Mouse (Mus musculus) limb, embryonic 15.5 days (tissue): ENCODE data around the gene Psma7. TPM values are rescaled to one million over a fixed set of nuclear protein-coding genes. Genes with fewer than 3 reads are reported as not detected.

Source experiments
- ATAC-seq: fragments of 200-750 bp; cut with Nextera tagmentation; 2 replicates; pipeline ENCODE4 v1.8.0; 2017; ENCODE audit warnings: low read depth, moderate TSS enrichment; ENCODE audit not compliant: insufficient number of reproducible peaks, low FRiP score, low TSS enrichment
- H3K27ac ChIP-seq: fragments of 300-500 bp; sonication (generic); 2 replicates; pipeline ENCODE4 v1.5.1; 2015; ENCODE audit warnings: moderate library complexity, mild to moderate bottlenecking, inconsistent platforms
- H3K27me3 ChIP-seq: fragments of 300-500 bp; sonication (generic); 2 replicates; pipeline ENCODE4 v1.6.1; 2015; ENCODE audit warnings: inconsistent platforms
- H3K36me3 ChIP-seq: fragments of 300-500 bp; sonication (generic); 2 replicates; pipeline ENCODE4 v1.6.1; 2015; ENCODE audit warnings: inconsistent platforms
- H3K4me1 ChIP-seq: fragments of 300-500 bp; sonication (generic); 2 replicates; pipeline ENCODE4 v1.6.1; 2015; ENCODE audit warnings: inconsistent platforms
- H3K4me2 ChIP-seq: fragments of 300-500 bp; sonication (generic); 2 replicates; pipeline ENCODE4 v1.6.1; 2015; ENCODE audit warnings: mild to moderate bottlenecking, inconsistent platforms
- H3K4me3 ChIP-seq: fragments of 300-500 bp; sonication (generic); 2 replicates; pipeline ENCODE4 v1.5.1; 2015; ENCODE audit warnings: mild to moderate bottlenecking, inconsistent platforms
- H3K9ac ChIP-seq: fragments of 300-500 bp; sonication (generic); 2 replicates; pipeline ENCODE4 v1.6.1; 2015; ENCODE audit warnings: inconsistent platforms
- H3K9me3 ChIP-seq: fragments of 300-500 bp; sonication (generic); 2 replicates; pipeline ENCODE4 v1.6.1; 2016; ENCODE audit warnings: inconsistent platforms
- WGBS: fragments of 180-500 bp; shearing (Covaris S2); methylation state at CpG from one replicate; pipeline ENCODE4 v1.1.7; 2015; 5-methylcytosine and 5-hydroxymethylcytosine counted together
- polyA plus RNA-seq: library from polyadenylated mRNA; unstranded; fragments of >200 nt; fragmentation: Nextera tagmentation; extraction: Ambion mirVana; gene quantifications from 2 replicates; pipeline ENCODE4 v1.2.1, GENCODE M21; 2015

Gene Psma7
- polyA plus RNA-seq, 1 experiment from 2014 or later: 519 TPM

DNA sequence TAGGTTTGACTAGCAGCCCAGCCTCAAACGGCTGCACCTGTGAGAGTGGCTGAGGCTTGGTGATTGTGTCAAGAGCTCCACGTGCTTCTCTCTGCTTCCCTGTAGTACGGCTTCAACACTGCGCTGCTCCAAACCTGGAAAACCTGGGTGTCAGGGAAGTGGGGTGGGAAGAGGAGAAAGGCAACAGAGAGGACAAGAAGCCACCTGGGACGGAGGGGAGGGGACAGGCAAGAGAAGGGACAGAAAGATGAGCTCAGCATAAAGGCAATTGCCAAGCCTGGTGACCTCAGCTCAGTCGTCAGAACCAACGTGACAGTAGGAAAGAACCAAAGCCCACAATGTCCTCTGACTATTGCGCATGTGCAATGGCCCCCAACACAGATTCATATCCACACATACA is 21.3 kb downstream of the Psma7 start:
- H3K9me3 ChIP-seq: no peaks in the 10 kb centered on the region
- no peak overlapping the region for H3K4me2 ChIP-seq
- peaks cover 32% of the 10 kb centered on the region; the same call in 1 of the 2 replicates for H3K27me3 ChIP-seq
- H3K27ac ChIP-seq: no peak overlapping the region
- H3K9ac ChIP-seq: no peak overlapping the region
- ATAC-seq: no peak
- no peaks in the 10 kb centered on the region for H3K36me3 ChIP-seq
- 75% methylated on average over 8 of the region's 8 CpGs for WGBS
- H3K4me1 ChIP-seq: peaks cover 27% of the 10 kb centered on the region
- no peak overlapping the region for H3K4me3 ChIP-seq

DNA sequence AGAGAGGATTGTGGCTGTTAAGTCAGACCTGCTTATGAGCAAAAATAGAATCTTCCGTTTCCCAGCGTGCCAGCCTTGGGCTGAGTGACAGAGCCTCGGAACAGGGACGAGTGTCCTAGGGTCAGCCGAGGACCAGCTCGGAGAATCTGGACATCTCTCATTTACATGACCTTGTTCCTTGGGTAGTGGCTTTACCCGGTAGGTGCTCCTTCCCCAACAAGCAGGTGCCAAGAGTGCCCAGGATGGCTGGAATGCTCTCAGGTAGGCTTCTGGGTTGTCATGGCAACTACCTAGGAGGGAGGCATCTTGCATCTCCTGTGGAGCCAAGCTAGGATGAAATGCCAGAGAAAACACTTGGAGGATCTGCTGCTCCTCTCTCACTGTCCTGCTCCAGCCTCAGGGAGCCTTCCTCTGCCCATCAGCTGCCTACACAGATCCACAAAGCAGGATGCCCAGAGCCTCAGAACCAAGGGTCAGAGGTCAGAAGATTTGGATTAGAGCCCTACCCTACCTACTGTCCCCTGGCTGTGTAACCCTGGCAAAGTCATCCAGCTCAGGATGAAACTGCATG is 22.1 kb downstream of the Psma7 start:
- no peaks in the 10 kb centered on the region for H3K36me3 ChIP-seq
- ATAC-seq: no peak
- no peak overlapping the region for H3K27ac ChIP-seq
- H3K9me3 ChIP-seq: no peaks in the 10 kb centered on the region
- no peak overlapping the region for H3K4me3 ChIP-seq
- 77% methylated on average over 7 of the region's 7 CpGs for WGBS
- no peak overlapping the region for H3K4me2 ChIP-seq
- no peak overlapping the region for H3K9ac ChIP-seq
- peaks cover 23% of the 10 kb centered on the region for H3K4me1 ChIP-seq
- H3K27me3 ChIP-seq: peaks cover 32% of the 10 kb centered on the region; the same call in 1 of the 2 replicates

DNA sequence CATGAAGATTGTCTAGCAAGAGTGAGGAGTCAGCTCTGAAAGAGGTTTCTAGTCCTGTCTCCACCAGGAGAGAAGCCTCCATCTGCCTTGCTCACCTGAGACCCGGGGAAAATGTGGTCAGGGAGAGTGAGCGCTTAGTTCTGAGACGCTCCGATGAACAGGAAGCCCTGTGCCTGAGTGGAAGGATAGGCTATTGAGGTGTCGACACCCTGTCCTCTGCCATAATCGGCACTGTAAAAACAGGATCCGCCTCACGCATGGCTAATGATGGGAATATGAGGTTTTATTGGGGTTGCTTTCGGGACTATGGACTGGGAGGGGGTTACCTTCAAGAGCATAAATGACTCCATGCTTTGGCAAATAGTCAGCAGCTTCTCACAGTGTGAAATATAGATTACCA is 23.7 kb downstream of the Psma7 start:
- 65% methylated on average over 9 of the region's 9 CpGs for WGBS
- Histone ChIP-seq H3K4me1 (peaks cover 18% of the 10 kb centered on the region), H3K9ac (no peak overlapping the region), H3K36me3 (no peaks in the 10 kb centered on the region), H3K27ac (no peak overlapping the region), H3K27me3 (peaks cover 32% of the 10 kb centered on the region; the same call in 1 of the 2 replicates), H3K9me3 (no peaks in the 10 kb centered on the region), H3K4me2 (no peak overlapping the region), H3K4me3 (no peak overlapping the region)
- ATAC-seq: no peak

DNA sequence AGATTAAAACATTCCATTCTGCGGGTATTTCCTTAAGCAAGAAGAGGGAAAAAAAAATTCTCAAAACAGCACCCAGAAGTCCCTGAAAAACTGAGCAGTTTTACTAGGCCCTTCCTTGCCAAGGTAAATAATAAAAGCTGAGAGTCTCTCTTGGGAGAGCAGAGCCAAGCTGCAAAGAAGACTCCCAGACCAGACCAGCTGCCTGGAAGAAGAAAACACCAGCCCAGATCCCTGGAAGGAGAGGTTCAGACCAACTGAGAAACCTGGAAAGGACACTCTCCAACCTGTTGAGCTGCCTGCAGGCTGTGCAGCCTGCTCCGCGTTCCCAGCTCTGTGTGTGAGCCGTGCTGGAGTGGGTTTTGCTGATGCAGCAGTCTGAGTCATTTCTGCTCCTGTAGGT is 24.6 kb downstream of the Psma7 start:
- no peak overlapping the region for H3K4me3 ChIP-seq
- H3K36me3 ChIP-seq: no peaks in the 10 kb centered on the region
- H3K4me1 ChIP-seq: peaks cover 18% of the 10 kb centered on the region
- H3K9me3 ChIP-seq: no peaks in the 10 kb centered on the region
- H3K27me3 ChIP-seq: peaks cover 23% of the 10 kb centered on the region; the same call in 1 of the 2 replicates
- H3K27ac ChIP-seq: no peak overlapping the region
- ATAC-seq: no peak
- no peak overlapping the region for H3K9ac ChIP-seq
- WGBS: 37% methylated on average over 4 of the region's 4 CpGs
- no peak overlapping the region for H3K4me2 ChIP-seq

DNA sequence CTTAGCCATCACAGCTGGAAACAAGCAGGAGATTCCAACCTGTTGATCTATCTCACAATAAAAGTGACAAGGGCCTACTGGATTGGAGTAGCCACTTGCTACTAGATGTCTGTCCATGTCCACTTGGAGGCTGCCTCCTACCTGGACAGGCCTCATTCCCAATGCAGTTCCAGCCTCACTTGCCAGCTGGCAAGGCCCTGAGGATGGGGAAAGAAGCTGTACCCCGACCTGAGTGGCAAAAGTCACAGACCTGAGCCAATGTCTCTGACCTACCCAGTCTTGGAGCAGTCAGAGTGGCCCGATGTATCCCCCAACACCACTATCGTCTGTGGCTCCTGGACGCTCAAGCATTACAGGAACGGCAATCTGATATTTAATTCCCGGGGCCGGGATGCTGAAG is 28.5 kb downstream of the Psma7 start:
- Histone ChIP-seq H3K9me3 (no peaks in the 10 kb centered on the region), H3K27ac (no peak overlapping the region), H3K36me3 (no peaks in the 10 kb centered on the region), H3K4me3 (no peak overlapping the region), H3K4me2 (no peak overlapping the region), H3K4me1 (peaks cover 18% of the 10 kb centered on the region), H3K9ac (no peak overlapping the region), H3K27me3 (no peaks in the 10 kb centered on the region)
- WGBS: 88% methylated on average over 7 of the region's 7 CpGs
- ATAC-seq: no peak

DNA sequence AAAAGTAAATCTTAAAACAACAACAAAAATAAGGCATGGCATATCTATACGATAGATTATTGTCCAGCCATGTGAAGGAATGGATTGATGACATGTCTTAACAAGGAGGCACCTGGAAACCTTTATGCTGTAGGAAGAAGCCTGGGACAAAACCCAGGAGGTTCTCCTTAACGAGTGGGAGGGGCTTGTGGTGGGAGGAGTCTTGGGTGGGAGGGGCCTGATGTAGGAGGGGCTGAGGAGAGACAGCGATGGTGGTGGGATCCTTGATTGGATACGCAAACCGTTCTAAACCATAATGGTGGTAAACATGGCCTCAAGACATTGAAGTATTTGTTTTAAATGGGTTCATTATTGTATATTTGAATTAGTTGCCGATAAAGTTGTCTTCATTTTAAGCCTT is 30.9 kb downstream of the Psma7 start:
- no peak overlapping the region for H3K27ac ChIP-seq
- 83% methylated on average over 6 of the region's 6 CpGs for WGBS
- no peaks in the 10 kb centered on the region for H3K4me1 ChIP-seq

DNA sequence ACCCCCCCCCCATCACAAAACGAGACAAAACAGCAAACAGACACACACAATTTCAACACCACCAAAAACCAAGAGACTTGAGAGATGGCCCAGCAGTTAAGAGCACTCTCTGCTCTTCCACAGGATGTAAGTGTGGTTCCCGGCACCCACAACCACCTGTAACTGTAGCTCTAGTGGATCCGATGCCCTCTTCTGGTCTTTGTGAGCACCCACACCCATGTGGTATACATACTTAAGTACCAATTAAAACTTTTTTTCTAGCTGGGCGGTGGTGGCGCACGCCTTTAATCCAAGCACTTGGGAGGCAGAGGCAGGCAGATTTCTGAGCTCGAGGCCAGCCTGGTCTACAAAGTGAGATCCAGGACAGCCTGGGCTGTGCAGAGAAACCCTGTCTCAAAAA is 31.5 kb downstream of the Psma7 start:
- Histone ChIP-seq H3K9me3 (no peaks in the 10 kb centered on the region), H3K4me3 (no peak overlapping the region), H3K4me1 (no peaks in the 10 kb centered on the region), H3K36me3 (no peaks in the 10 kb centered on the region), H3K4me2 (no peak overlapping the region), H3K27me3 (no peaks in the 10 kb centered on the region; the same call in 1 of the 2 replicates), H3K9ac (no peak overlapping the region), H3K27ac (no peak overlapping the region)
- whole genome bisulfite sequencing: 91% methylated on average over 7 of the region's 7 CpGs
- ATAC-seq: no peak

More for the DNA sequence above, 30.9 kb downstream of the Psma7 start:
- no peak overlapping the region for H3K4me3 ChIP-seq
- no peak overlapping the region for H3K9ac ChIP-seq
- ATAC-seq: no peak
- H3K4me2 ChIP-seq: no peak overlapping the region
- no peaks in the 10 kb centered on the region for H3K36me3 ChIP-seq
- H3K27me3 ChIP-seq: no peaks in the 10 kb centered on the region
- H3K9me3 ChIP-seq: no peaks in the 10 kb centered on the region

DNA sequence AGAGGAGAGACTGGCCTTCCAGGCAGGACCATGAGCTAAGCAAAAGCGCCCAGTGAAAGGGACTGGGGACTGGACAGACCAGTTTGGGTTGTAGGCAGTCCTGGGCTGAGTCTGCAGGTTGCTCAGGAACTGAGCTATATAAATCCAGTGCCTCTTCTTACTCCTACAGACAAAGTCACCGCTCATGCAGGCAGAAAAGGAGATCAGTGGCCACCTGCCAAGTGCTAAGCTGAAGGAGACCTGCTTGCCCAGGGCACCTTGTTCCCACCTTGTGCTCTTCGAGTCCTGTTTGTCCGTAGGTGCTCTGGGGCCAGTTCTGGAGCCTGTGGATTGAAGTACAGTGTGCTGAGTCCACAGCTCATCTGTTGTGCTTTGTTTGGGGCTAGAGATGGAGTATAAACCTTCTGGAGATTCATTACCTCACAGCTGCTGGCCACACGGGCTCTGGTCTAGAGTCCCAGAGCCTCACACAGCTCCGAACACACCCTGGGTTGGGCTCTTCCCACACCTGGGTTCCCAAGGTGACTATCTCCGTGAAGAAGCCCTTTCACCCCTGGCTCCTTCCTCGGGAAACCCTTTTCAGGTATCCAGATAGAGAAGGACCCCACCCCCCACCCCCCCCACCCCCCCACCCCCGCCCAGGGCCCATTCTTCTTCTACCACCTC is 35.7 kb downstream of the Psma7 start:
- no peak for ATAC-seq
- no peak overlapping the region for H3K27ac ChIP-seq
- no peaks in the 10 kb centered on the region for H3K36me3 ChIP-seq
- no peaks in the 10 kb centered on the region for H3K9me3 ChIP-seq
- no peaks in the 10 kb centered on the region; the same call in 1 of the 2 replicates for H3K27me3 ChIP-seq
- no peak overlapping the region for H3K9ac ChIP-seq
- H3K4me2 ChIP-seq: no peak overlapping the region
- H3K4me1 ChIP-seq: no peaks in the 10 kb centered on the region
- no peak overlapping the region for H3K4me3 ChIP-seq
- WGBS: 43% methylated on average over 9 of the region's 9 CpGs

DNA sequence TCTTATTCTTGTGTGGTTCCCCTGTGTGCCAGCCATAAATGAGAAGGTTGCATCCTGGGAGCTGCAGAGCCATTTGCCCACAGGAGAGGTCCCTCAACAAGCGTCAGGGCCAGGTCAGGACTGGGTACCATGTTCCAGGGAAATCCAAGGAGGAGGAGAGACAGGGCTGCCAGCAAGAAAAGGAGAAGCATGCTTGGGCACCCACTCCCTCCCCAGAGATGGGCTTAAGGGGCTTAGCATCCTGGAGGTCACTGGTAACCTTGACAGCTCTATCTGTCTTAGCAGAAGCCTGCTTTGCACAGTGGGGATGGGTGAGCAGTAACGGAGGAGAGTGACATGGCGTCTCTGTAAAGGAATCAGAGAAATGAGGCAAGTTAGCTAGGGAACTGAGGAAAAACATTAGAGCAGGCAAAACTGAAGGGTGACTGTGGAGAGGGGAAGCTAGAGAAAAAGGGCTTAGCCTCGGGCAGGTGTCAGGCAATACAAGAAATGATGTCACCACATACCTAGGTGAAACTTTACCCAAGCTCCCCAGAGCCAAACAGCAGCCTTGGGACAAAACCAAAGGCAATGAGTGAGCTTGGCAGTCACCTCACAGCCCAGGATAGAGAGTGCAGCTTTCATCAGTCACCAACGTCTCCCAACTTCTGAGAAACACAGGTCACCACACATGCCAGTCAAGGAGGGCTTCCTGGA is 36.4 kb downstream of the Psma7 start:
- no peaks in the 10 kb centered on the region for H3K36me3 ChIP-seq
- H3K9me3 ChIP-seq: no peaks in the 10 kb centered on the region
- ATAC-seq: no peak
- no peak overlapping the region for H3K4me3 ChIP-seq
- H3K4me2 ChIP-seq: no peak overlapping the region
- 53% methylated on average over 5 of the region's 5 CpGs for WGBS
- H3K4me1 ChIP-seq: no peaks in the 10 kb centered on the region
- H3K9ac ChIP-seq: no peak overlapping the region
- H3K27ac ChIP-seq: no peak overlapping the region
- no peaks in the 10 kb centered on the region; the same call in 1 of the 2 replicates for H3K27me3 ChIP-seq

DNA sequence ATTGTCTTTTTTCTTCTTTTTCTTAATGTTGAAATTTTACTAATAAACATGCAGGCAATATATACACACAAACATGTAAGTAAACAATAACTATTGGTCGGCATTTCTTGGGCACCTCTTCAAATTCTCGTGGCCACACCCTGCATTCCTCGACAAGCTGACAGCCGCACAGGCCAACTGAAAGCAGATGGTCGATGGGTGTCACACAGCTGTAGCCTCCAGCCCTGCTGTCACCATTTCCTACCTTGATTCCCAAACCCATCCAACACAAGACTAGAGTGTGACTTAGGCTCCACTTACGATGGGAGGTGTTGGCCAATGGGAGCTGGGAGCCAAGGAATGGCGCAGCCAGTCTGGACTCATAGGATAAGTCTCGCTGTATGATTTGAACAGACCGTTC is 40.6 kb downstream of the Psma7 start:
- ATAC-seq: no peak
- 78% methylated on average over 9 of the region's 9 CpGs for WGBS

DNA sequence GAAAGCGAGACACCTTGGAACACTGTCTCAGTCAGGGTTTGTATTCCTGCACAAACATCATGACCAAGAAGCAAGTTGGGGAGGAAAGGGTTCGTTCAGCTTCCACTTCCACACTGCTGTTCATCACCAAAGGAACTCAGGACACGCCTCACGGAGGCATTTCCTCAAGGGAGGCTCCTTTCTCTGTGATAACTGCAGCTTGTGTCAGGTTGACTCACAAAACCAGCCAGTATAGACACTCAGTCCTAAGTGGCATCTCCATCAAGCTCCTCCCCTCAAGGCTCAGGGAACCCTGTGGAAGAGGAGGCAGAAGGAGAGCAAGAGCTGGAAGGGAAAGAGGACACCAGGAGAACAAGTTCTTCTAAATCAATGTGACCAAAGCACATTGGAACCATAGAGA is 43.8 kb downstream of the Psma7 start:
- 68% methylated on average over 4 of the region's 4 CpGs for WGBS
- no peaks in the 10 kb centered on the region for H3K4me1 ChIP-seq
- no peaks in the 10 kb centered on the region for H3K27me3 ChIP-seq
- H3K36me3 ChIP-seq: no peaks in the 10 kb centered on the region
- ATAC-seq: no peak
- no peaks in the 10 kb centered on the region for H3K9me3 ChIP-seq
- no peak overlapping the region for H3K9ac ChIP-seq
- no peak overlapping the region for H3K27ac ChIP-seq
- no peak overlapping the region for H3K4me2 ChIP-seq
- H3K4me3 ChIP-seq: no peak overlapping the region

More for the DNA sequence above, 40.6 kb downstream of the Psma7 start:
- Histone ChIP-seq H3K4me2 (no peak overlapping the region), H3K4me1 (no peaks in the 10 kb centered on the region), H3K36me3 (no peaks in the 10 kb centered on the region), H3K9ac (no peak overlapping the region), H3K4me3 (no peak overlapping the region), H3K27ac (no peak overlapping the region), H3K9me3 (no peaks in the 10 kb centered on the region), H3K27me3 (no peaks in the 10 kb centered on the region; the same call in 1 of the 2 replicates)

DNA sequence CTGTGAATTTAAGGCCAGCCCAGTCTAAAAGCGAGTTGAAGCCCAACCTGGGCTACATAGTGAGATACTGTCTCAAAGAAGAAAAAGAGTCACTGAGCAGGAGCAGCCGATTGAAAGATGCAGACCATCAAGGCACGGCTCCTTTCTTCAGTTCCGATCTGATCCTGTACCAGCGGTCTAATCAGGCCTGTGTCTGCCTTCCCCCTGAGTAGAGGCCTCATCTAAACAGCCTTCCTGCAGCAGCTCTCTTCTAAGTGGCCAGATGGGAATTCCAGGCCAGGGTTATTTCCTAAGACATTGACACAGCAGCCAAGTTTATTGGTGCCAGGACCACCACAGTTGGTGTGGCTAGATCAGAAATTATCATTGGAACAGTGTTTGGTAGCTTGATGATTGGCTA is 49.2 kb downstream of the Psma7 start:
- Histone ChIP-seq H3K36me3 (no peaks in the 10 kb centered on the region), H3K4me3 (no peak overlapping the region), H3K4me1 (no peaks in the 10 kb centered on the region), H3K4me2 (no peak overlapping the region), H3K27ac (no peak overlapping the region), H3K9ac (no peak overlapping the region), H3K9me3 (no peaks in the 10 kb centered on the region), H3K27me3 (no peaks in the 10 kb centered on the region)
- 76% methylated on average over 5 of the region's 5 CpGs for WGBS
- no peak for ATAC-seq
